Mouse (Mus musculus) hindbrain, embryonic 14.5 days (tissue): ENCODE data around the gene Angptl7. TPM values are rescaled to one million over a fixed set of nuclear protein-coding genes. Genes with fewer than 3 reads are reported as not detected.
A peak's percentile ranks its signal among the peaks of the same experiment; 100 is the strongest.

Source experiments
- ATAC-seq: fragments of 200-750 bp; cut with Nextera tagmentation; 2 replicates; pipeline ENCODE4 v1.8.0; 2017; ENCODE audit warnings: moderate number of reproducible peaks, mild to moderate bottlenecking, moderate TSS enrichment, moderate library complexity; ENCODE audit not compliant: low FRiP score
- DNase-seq: peaks from one replicate; pipeline ENCODE4 v3.0.0-alpha.2; 2015; ENCODE audit warnings: low spot score
- H3K27ac ChIP-seq: fragments of 300-500 bp; sonication (generic); 2 replicates; pipeline ENCODE4 v1.5.1; 2014; ENCODE audit warnings: mild to moderate bottlenecking, moderate library complexity
- H3K27me3 ChIP-seq: fragments of 300-500 bp; sonication (generic); 2 replicates; pipeline ENCODE4 v1.6.1; 2014; ENCODE audit warnings: mild to moderate bottlenecking, low read length, mixed read lengths; ENCODE audit not compliant: control insufficient read depth, insufficient read depth
- H3K36me3 ChIP-seq: fragments of 300-500 bp; sonication (generic); replicated peaks from 2 replicates; pipeline ENCODE4 v1.6.1; 2014; ENCODE audit not compliant: control insufficient read depth, insufficient read depth
- H3K4me1 ChIP-seq: fragments of 300-500 bp; sonication (generic); replicated peaks from 2 replicates; pipeline ENCODE4 v1.6.1; 2014; ENCODE audit warnings: antibody characterized with exemption, low read length, mixed read lengths; ENCODE audit not compliant: control insufficient read depth, insufficient read depth
- H3K4me2 ChIP-seq: fragments of 300-500 bp; sonication (generic); replicated peaks from 2 replicates; pipeline ENCODE4 v1.6.1; 2014; ENCODE audit warnings: mild to moderate bottlenecking, moderate library complexity
- H3K4me3 ChIP-seq: fragments of 300-500 bp; sonication (generic); replicated peaks from 2 replicates; pipeline ENCODE4 v1.5.1; 2014; ENCODE audit warnings: mild to moderate bottlenecking, low read length
- H3K9ac ChIP-seq: fragments of 300-500 bp; sonication (generic); 2 replicates; pipeline ENCODE4 v1.6.1; 2014
- H3K9me3 ChIP-seq: fragments of 300-500 bp; sonication (generic); 2 replicates; pipeline ENCODE4 v1.6.1; 2016; ENCODE audit warnings: low read length; ENCODE audit not compliant: control insufficient read depth
- WGBS: fragments of 180-500 bp; shearing (Covaris S2); extraction: QIAGEN DNeasy Blood & Tissue Kit; methylation state at CpG from one replicate; pipeline ENCODE4 v1.1.7; 2014; 5-methylcytosine and 5-hydroxymethylcytosine counted together
- polyA plus RNA-seq: library from polyadenylated mRNA; unstranded; fragments of >200 nt; fragmentation: Nextera tagmentation; extraction: Ambion mirVana; gene quantifications from 2 replicates; pipeline ENCODE4 v1.2.1, GENCODE M21; 2014

The Angptl7 gene
- polyA plus RNA-seq, 1 experiment from 2014 or later: 0.50 TPM

DNA sequence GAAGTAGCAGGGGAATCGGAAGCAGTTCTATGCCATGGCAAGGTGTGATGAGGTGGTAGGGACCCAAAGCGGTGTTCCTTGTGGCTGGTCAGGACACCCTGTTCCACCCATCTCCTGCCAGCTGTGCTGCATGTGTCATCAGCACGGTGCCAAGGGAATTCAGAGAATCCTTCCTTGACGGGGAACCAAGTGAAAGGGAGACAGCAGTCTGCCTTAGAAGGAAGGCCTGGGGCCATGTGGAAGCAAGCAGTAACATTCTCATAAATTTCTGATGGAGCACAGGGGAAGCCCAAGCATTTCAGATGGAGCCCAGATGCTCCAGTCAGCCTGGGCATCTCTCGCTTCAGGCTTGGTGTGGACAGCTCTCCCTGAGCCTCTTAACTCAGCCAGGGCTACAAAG, 7.3 kb upstream of the Angptl7 start:
- H3K4me3 ChIP-seq: no peak overlapping the region
- H3K4me2 ChIP-seq: no peak overlapping the region
- ATAC-seq (no peak), DNase-seq (no peak)
- H3K27ac ChIP-seq: no peak overlapping the region
- no peak overlapping the region for H3K9ac ChIP-seq
- H3K36me3 ChIP-seq: peaks cover 68% of the 10 kb centered on the region
- no peaks in the 10 kb centered on the region for H3K9me3 ChIP-seq
- H3K4me1 ChIP-seq: no peaks in the 10 kb centered on the region; the same call in 1 of the 2 replicates
- 83% methylated on average over 5 of the region's 5 CpGs for WGBS
- H3K27me3 ChIP-seq: no peaks in the 10 kb centered on the region

DNA sequence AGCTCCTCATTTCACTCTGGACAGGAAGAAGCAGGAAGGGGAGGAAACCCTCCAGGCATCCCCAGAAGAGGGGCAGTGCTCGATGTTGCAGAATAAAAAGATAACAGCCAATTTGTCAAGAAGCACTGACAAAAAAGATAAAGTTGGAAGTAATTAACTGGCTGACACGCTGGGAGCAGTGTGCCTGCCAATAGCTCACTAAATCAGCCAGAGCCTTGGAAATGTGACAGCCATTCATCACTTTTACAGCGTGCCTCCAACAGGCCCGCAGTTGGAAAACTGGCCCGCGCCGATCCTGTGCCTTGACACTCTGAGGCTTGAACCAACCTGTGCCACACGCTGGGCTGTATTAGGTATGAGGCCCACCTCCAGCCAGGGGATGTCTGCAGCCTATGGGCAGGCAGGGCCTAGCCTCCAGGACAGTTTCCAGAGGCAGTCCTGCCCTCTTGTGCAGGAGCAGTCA, 4.3 kb upstream of the Angptl7 start:
- no peak overlapping the region for H3K9ac ChIP-seq
- WGBS: 53% methylated on average over 8 of the region's 8 CpGs
- no peaks in the 10 kb centered on the region for H3K27me3 ChIP-seq
- H3K4me2 ChIP-seq: no peak overlapping the region
- no peaks in the 10 kb centered on the region; the same call in 1 of the 2 replicates for H3K4me1 ChIP-seq
- H3K9me3 ChIP-seq: no peaks in the 10 kb centered on the region
- peak overlapping the region; percentile 47; the same call in 1 of the 2 replicates for H3K27ac ChIP-seq
- H3K4me3 ChIP-seq: no peak overlapping the region
- ATAC-seq (peak; percentile 17; the same call in 1 of the 2 replicates), DNase-seq (peak; percentile 52)
- H3K36me3 ChIP-seq: peaks cover 73% of the 10 kb centered on the region

DNA sequence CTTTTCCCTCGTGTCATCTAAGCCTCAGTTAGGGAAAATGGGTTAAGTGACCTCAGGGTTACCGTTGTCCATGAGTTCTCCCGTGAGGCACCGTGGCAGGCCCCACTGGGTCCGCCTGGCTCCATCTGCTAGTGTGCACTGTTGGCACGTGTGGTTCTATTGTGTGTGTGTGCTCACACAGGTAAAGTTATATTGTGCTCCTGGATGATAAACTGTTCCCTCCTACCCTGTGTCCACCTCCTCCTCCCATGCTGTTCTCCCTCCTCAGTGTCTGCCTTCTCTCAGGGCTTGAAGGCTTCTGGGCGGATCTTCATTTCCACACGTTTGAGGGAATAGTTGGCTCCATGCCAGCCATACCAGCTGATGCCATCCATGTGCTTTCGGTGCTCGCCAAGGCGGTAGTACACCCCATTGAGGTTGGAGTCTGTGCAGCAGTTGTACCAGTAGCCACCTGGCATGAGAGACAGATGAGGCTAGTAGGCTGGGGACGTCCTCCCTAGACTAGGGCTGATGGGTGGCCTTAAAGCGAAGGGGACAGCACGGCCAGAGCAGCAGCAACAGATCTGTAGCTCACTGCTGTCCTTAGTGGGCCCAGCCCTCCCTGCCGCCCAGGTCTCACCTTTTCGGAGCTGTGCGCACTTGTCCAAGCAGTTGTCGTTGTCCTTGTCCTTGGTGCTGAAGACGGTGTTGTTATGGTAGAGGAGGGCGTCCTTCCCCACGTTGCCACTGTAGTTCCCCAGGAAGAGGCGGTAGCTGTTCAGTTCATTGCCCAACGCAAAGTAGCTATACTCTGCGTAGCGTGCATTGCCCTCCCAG, 4.2 kb downstream of the Angptl7 start:
- DNase-seq: peak; percentile 75
- H3K27ac ChIP-seq: peak overlapping the region; percentile 70; the same call in 1 of the 2 replicates
- no peaks in the 10 kb centered on the region for H3K9me3 ChIP-seq
- peaks cover 7% of the 10 kb centered on the region; the same call in 1 of the 2 replicates for H3K4me1 ChIP-seq
- peak; percentile 78; the same call in 1 of the 2 replicates for ATAC-seq
- WGBS: 71% methylated on average over 25 of the region's 25 CpGs
- no peaks in the 10 kb centered on the region for H3K27me3 ChIP-seq
- H3K4me2 ChIP-seq: no peak overlapping the region
- peaks cover 88% of the 10 kb centered on the region for H3K36me3 ChIP-seq
- H3K4me3 ChIP-seq: no peak overlapping the region
- H3K9ac ChIP-seq: no peak overlapping the region

DNA sequence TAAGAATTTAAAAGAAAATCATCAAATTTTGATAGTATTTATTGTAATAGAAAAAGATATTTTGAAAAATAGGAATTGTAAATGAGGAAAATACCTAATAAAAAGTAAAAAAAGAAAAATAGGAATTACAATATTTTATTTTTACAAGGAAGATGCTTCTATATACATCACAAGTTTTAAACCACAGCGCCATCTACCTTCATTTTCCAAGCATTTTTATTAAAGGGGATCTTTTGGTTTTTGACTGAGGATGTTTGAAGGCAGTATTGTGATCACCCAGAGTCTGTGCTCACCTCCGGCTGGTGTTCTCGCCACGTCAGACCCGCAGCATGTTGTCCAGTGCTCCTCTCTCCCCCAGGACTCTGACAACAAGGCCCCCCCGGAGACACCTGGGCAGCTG, 5.1 kb downstream of the Angptl7 start:
- Histone ChIP-seq H3K9me3 (no peaks in the 10 kb centered on the region), H3K36me3 (peaks cover 88% of the 10 kb centered on the region), H3K4me2 (no peak overlapping the region), H3K27me3 (no peaks in the 10 kb centered on the region), H3K9ac (no peak overlapping the region), H3K4me1 (peaks cover 7% of the 10 kb centered on the region; the same call in 1 of the 2 replicates), H3K27ac (no peak overlapping the region), H3K4me3 (no peak overlapping the region)
- DNase-seq (no peak), ATAC-seq (no peak)
- whole genome bisulfite sequencing: 81% methylated on average over 6 of the region's 6 CpGs

DNA sequence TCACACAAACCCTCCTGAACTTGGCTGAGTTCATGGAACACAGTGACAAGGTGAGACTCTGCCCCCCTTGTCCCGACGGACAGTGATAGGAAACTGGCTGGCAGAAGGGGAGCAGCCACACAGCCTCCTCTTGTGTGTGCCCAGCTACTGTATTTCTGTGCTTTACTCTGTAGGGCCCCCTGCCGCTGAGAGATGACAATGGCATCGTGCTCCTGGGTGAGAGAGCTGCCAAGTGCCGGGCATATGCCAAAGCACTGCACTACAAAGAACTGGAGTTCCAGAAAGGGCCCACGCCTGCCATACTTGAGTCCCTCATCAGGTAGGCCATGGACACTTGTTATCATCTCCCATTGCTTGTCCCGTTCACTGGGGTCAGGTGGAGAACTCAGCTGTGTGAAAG, 8.8 kb downstream of the Angptl7 start:
- Histone ChIP-seq H3K27me3 (no peaks in the 10 kb centered on the region), H3K4me1 (peaks cover 7% of the 10 kb centered on the region; the same call in 1 of the 2 replicates), H3K27ac (no peak overlapping the region), H3K4me2 (no peak overlapping the region), H3K9ac (no peak overlapping the region), H3K36me3 (peaks cover 90% of the 10 kb centered on the region), H3K4me3 (no peak overlapping the region), H3K9me3 (no peaks in the 10 kb centered on the region)
- WGBS: 82% methylated on average over 7 of the region's 7 CpGs
- DNase-seq (no peak), ATAC-seq (no peak)

DNA sequence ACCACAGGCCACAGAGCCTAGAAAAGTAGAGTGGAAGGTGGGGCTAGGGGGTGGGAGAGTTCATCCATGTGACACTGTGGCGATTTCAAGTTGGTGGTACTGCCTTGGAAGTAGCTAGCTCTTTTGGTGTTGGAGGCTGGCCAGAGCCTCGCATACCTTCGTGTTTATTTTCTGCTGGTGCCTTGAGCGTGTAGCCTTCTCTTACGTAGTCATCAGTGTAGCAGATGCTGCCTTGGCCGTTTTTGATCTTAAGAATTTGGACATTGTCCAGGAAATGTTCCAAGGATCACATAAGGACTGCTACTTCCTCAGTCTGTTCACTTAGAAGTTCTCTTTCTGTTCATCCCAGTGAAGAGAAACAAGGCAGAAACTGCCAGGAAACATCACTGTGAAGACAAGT, 9.8 kb downstream of the Angptl7 start:
- ATAC-seq (no peak), DNase-seq (no peak)
- Histone ChIP-seq H3K9me3 (no peaks in the 10 kb centered on the region), H3K27me3 (no peaks in the 10 kb centered on the region), H3K9ac (no peak overlapping the region), H3K4me1 (no peaks in the 10 kb centered on the region), H3K4me3 (no peak overlapping the region), H3K36me3 (peaks cover 91% of the 10 kb centered on the region), H3K27ac (no peak overlapping the region), H3K4me2 (no peak overlapping the region)
- WGBS: 83% methylated on average over 6 of the region's 6 CpGs

DNA sequence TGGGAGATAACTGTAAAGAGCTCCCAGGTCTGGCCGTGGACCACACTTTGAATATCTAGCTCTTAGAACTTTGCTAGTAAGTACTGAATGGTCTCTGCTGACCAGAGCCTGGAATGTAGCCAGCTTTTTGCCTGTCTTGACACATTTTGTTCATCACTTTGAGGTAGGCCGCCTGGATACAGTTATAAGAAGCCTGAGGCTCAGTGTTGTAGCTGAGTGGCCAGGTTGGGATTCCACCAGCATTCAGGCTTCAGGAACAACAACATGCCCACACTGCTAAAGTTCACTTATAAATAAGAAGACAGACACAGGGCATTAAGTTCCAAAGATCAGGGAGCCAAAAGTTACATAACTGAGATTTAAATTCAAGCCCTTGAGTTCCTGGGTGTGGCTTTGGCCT, 12.4 kb downstream of the Angptl7 start:
- WGBS: 81% methylated on average over 2 of the region's 2 CpGs
- Histone ChIP-seq H3K9me3 (no peaks in the 10 kb centered on the region), H3K27me3 (no peaks in the 10 kb centered on the region), H3K4me1 (no peaks in the 10 kb centered on the region), H3K27ac (no peak overlapping the region), H3K4me3 (no peak overlapping the region), H3K9ac (no peak overlapping the region), H3K4me2 (no peak overlapping the region), H3K36me3 (peaks cover 99% of the 10 kb centered on the region)
- no peak for DNase-seq
- ATAC-seq: no peak

DNA sequence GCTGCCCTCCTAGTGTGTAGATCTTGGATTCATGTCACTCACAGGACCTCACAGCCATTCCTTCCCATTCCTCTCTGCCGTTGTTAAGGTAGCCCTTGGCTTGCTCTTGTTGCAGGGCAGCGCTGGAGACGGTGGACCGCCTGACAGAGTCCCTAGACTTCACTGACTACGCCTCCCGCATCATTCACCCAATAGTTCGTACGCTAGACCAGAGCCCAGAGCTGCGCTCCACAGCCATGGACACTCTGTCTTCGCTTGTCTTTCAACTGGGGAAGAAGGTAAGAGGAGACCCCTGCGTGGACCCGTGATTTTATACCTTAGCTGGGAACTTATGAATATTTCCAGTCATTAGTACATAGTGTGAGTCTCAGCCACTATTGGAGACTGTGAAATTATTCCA, 15.7 kb downstream of the Angptl7 start:
- WGBS: 96% methylated on average over 12 of the region's 12 CpGs

DNA sequence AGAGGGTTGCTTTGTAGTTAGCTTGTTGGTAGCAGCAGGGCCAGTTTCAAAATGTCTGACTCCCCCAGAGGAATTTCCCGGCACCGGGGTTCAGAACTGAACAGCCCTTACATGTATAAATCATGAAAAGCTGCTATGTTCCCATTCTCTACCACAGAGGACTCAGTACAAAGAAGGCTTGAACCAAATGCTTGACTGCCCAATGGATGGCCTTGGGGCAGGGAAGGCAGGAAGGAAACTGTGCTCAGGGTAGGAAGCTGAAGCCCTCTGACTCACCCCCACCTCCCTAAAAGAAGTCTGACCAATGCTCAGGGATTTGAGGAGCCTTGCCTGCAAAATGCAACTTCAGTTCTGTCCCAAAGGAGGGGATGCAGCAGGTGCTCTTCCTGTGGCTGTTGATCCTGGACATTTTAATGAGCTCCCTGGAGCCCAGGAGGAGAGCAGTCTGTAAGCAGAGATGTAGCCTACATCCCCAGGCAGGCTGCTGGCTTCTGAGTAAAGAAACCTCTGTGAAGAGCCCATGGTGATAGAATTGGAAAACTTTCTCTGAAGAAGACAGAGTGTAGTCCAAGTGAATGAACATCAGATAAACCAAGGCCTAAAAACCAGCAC, 18.6 kb downstream of the Angptl7 start:
- whole genome bisulfite sequencing: 86% methylated on average over 2 of the region's 2 CpGs
- H3K36me3 ChIP-seq: peaks cover 98% of the 10 kb centered on the region
- H3K4me3 ChIP-seq: no peak overlapping the region
- no peaks in the 10 kb centered on the region for H3K4me1 ChIP-seq
- H3K4me2 ChIP-seq: no peak overlapping the region
- DNase-seq (no peak), ATAC-seq (no peak)
- H3K9me3 ChIP-seq: no peaks in the 10 kb centered on the region
- no peak overlapping the region for H3K27ac ChIP-seq
- H3K9ac ChIP-seq: no peak overlapping the region
- no peaks in the 10 kb centered on the region for H3K27me3 ChIP-seq

More for the DNA sequence above, 15.7 kb downstream of the Angptl7 start:
- no peak overlapping the region for H3K4me3 ChIP-seq
- no peaks in the 10 kb centered on the region for H3K27me3 ChIP-seq
- no peak for ATAC-seq
- H3K4me2 ChIP-seq: no peak overlapping the region
- no peaks in the 10 kb centered on the region for H3K9me3 ChIP-seq
- H3K27ac ChIP-seq: no peak overlapping the region
- H3K4me1 ChIP-seq: no peaks in the 10 kb centered on the region
- no peak for DNase-seq
- H3K36me3 ChIP-seq: peaks cover 99% of the 10 kb centered on the region
- no peak overlapping the region for H3K9ac ChIP-seq
